Mouse (Mus musculus) kidney, postnatal 0 days (tissue): ENCODE results near the gene Rnf123. TPM values are rescaled to one million over a fixed set of nuclear protein-coding genes. Genes with fewer than 3 reads are reported as not detected.

ENCODE experiments used
- ATAC-seq: fragments of 200-750 bp; cut with Nextera tagmentation; replicated peaks from 2 replicates; pipeline ENCODE4 v1.8.0; 2017; ENCODE audit warnings: low read depth, moderate number of reproducible peaks, moderate TSS enrichment, moderate library complexity; ENCODE audit not compliant: low FRiP score
- DNase-seq: peaks from one replicate; pipeline ENCODE4 v3.0.0-alpha.2; 2016; ENCODE audit warnings: low spot score
- H3K27ac ChIP-seq: fragments of 300-500 bp; sonication (generic); 2 replicates; pipeline ENCODE4 v1.5.1; 2014; ENCODE audit warnings: mild to moderate bottlenecking
- H3K27me3 ChIP-seq: fragments of 300-500 bp; sonication (generic); 2 replicates; pipeline ENCODE4 v1.6.1; 2014; ENCODE audit warnings: low read length, mixed read lengths; ENCODE audit not compliant: insufficient read depth
- H3K36me3 ChIP-seq: fragments of 300-500 bp; sonication (generic); 2 replicates; pipeline ENCODE4 v1.6.1; 2014; ENCODE audit warnings: low read length, mixed read lengths; ENCODE audit not compliant: insufficient read depth
- H3K4me1 ChIP-seq: fragments of 300-500 bp; sonication (generic); replicated peaks from 2 replicates; pipeline ENCODE4 v1.6.1; 2014; ENCODE audit warnings: antibody characterized with exemption, low read length, mixed read lengths; ENCODE audit not compliant: insufficient read depth
- H3K4me2 ChIP-seq: fragments of 300-500 bp; sonication (generic); 2 replicates; pipeline ENCODE4 v1.6.1; 2014; ENCODE audit warnings: mild to moderate bottlenecking, low read length, moderate library complexity, mixed read lengths
- H3K4me3 ChIP-seq: fragments of 300-500 bp; sonication (generic); replicated peaks from 2 replicates; pipeline ENCODE4 v1.5.1; 2014; ENCODE audit warnings: low read depth, low read length
- H3K9ac ChIP-seq: fragments of 300-500 bp; sonication (generic); 2 replicates; pipeline ENCODE4 v1.6.1; 2014; ENCODE audit warnings: low read depth, low read length
- H3K9me3 ChIP-seq: fragments of 300-500 bp; sonication (generic); replicated peaks from 2 replicates; pipeline ENCODE4 v1.6.1; 2016; ENCODE audit warnings: low read length, inconsistent platforms, mixed read lengths
- CTCF ChIP-seq: IDR thresholded peaks from 2 replicates; pipeline ENCODE4 v1.5.1; 2016; ENCODE audit warnings: antibody characterized with exemption, low read depth, mild to moderate bottlenecking, moderate library complexity
- WGBS: fragments of 180-500 bp; shearing (Covaris S2); extraction: QIAGEN DNeasy Blood & Tissue Kit; methylation state at CpG from one replicate; pipeline ENCODE4 v1.1.7; 2014; 5-methylcytosine and 5-hydroxymethylcytosine counted together
- polyA plus RNA-seq: library from polyadenylated mRNA; unstranded; fragments of >200 nt; fragmentation: Nextera tagmentation; extraction: Ambion mirVana; gene quantifications from 2 replicates; pipeline ENCODE4 v1.2.1, GENCODE M21; 2015

Gene Rnf123
- polyA plus RNA-seq, 1 experiment from 2014 or later = 24.6 TPM

DNA sequence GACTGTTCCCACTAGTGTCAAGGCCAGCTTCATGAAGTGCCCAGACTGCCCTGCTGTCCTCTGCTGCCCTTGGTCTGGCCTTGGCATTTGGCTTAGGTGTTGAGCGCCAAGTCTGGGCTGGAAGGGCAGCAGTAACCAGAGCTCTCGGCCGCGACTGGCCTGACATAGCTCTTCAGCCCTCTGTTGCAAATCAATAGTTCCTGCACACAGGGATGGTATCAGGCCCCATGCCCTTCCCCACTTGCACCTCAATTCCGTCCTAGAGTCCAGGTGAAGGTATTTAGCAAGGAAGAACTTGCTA is 25.9 kb downstream of the Rnf123 start:
- no peak overlapping the region for H3K27ac ChIP-seq
- DNase-seq = no peak
- 87% methylated on average over 5 of the region's 5 CpGs for WGBS
- ATAC-seq = no peak
- no peak overlapping the region for H3K9ac ChIP-seq
- H3K27me3 ChIP-seq = no peaks in the 10 kb centered on the region
- H3K4me1 ChIP-seq = peaks cover 3% of the 10 kb centered on the region; the same call in 1 of the 2 replicates
- no peak for TF ChIP-seq CTCF
- H3K9me3 ChIP-seq = no peaks in the 10 kb centered on the region
- H3K4me2 ChIP-seq = no peak overlapping the region
- peaks cover 44% of the 10 kb centered on the region for H3K36me3 ChIP-seq
- H3K4me3 ChIP-seq = no peak overlapping the region

DNA sequence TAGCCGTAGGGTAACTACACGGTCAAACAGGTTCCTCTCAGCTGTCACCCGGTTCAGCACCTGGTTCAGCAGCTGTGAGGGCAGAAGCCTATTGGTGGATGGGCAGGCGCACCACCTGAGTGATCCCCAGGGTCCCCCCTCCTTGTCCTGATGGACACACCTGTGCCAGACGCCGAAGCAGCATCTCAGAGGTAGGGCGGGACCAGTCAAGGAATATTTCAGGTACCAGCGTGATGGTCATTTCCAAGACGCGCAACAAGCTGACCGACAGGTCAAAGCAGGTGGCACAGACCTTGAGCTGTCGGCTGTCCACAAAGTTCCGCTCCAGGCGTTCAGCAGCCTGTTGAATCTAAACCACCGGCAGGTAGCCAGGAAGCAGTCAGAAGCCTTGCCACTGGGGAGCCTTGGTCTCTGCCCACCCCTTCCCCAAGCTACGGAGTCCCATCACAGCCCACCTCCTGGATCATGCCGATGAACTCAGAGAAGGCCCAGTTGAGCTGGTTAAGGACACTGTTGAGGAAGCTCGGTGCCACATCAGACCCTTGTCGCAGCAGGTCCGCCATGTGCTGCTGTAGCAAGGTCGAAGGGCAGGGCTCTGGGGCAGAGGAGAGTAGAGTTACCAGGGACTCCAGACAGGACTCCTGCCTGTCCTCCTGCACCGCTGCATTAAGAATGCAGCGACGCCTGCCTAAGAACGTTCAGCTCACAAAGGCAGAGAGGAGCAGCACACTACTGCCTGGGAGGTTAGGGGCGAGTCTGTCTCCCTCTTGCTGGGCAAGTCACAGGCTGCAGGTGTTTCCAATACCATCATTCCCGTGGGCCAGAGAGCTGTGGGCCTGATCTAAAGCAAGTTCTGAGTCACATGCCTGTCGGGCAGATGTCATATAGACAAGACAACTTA is 26.5 kb downstream of the Rnf123 start:
- Histone ChIP-seq H3K4me2 (no peak overlapping the region), H3K27ac (no peak overlapping the region), H3K27me3 (no peaks in the 10 kb centered on the region), H3K4me3 (no peak overlapping the region), H3K9ac (no peak overlapping the region), H3K36me3 (peaks cover 45% of the 10 kb centered on the region), H3K9me3 (no peaks in the 10 kb centered on the region), H3K4me1 (peaks cover 3% of the 10 kb centered on the region; the same call in 1 of the 2 replicates)
- 75% methylated on average over 28 of the region's 28 CpGs for WGBS
- ATAC-seq (no peak), DNase-seq (no peak)
- no peak for TF ChIP-seq CTCF

DNA sequence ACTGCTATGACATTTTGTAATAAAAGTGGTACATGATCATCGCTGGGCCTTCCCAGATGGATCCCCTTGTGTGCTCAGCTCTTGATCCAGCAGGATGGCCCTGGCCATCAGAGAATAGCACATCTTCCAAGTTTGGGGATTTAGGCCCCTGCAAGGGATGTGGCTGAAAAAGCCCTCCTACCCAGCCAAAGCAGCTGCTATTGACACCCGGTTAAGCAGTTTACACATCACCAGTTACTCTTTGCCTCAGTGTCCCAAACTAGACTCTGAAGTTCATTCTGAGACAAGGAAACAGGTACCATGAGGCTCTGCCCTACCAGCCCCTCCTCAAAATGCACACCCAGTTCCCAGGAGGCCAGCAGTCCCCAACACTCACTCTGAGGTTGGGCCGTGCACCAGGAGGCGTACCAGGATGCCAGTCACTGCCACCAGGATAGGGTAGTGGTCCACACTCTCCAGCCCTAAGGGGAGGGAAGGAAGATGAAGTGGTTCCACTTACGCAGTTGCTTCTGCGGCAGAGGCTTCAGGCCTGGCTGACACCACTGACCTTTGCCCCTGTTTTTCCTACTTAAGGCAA is 27.4 kb downstream of the Rnf123 start:
- DNase-seq (no peak), ATAC-seq (no peak)
- WGBS = 83% methylated on average over 6 of the region's 6 CpGs
- no peak overlapping the region for H3K4me3 ChIP-seq
- no peak for TF ChIP-seq CTCF
- H3K4me2 ChIP-seq = no peak overlapping the region
- H3K4me1 ChIP-seq = peaks cover 3% of the 10 kb centered on the region; the same call in 1 of the 2 replicates
- H3K9me3 ChIP-seq = no peaks in the 10 kb centered on the region
- H3K36me3 ChIP-seq = peaks cover 47% of the 10 kb centered on the region
- no peak overlapping the region for H3K9ac ChIP-seq
- no peak overlapping the region for H3K27ac ChIP-seq
- H3K27me3 ChIP-seq = no peaks in the 10 kb centered on the region

- no peak overlapping the region for H3K4me3 ChIP-seq
- no peak overlapping the region for H3K4me2 ChIP-seq
- ATAC-seq (no peak), DNase-seq (no peak)
- no peak overlapping the region for H3K27ac ChIP-seq
- TF ChIP-seq CTCF = no peak
- no peaks in the 10 kb centered on the region for H3K9me3 ChIP-seq
- no peak overlapping the region for H3K9ac ChIP-seq
- H3K4me1 ChIP-seq = peaks cover 3% of the 10 kb centered on the region; the same call in 1 of the 2 replicates
- WGBS = 94% methylated on average over 1 of the region's 1 CpGs
- H3K27me3 ChIP-seq = no peaks in the 10 kb centered on the region
- H3K36me3 ChIP-seq = peaks cover 47% of the 10 kb centered on the region
Observed at GRCm38 (mm10) chr9:108055061-108055460, 28.1 kb downstream of the Rnf123 start.

DNA sequence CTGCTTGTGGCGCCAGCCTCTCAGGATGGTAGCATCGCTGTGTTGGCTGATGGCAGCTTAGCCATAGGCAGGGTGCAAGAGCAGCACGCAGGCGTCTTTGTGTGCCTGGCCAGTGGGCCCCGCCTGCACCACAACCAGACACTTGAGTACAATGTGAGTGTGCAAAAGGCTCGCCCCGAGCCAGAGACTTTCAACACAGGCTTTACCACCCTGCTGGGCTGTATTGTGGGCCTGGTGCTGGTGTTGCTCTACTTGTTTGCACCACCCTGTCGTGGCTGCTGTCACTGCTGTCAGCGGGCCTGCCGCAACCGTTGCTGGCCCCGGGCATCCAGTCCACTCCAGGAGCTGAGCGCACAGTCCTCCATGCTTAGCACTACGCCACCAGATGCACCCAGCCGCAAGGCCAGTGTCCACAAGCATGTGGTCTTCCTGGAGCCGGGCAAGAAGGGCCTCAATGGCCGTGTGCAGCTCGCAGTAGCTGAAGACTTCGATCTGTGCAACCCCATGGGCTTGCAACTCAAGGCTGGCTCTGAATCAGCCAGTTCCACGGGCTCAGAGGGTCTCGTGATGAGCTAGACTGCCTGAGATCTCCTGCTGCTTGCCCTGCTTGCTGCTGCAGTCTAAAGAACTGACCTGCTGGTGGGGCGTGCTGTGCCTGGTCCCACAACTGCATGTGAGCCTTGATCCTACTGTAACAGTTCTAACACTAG is 28.7 kb downstream of the Rnf123 start:
- H3K4me2 ChIP-seq = no peak overlapping the region
- H3K9ac ChIP-seq = no peak overlapping the region
- H3K36me3 ChIP-seq = peaks cover 46% of the 10 kb centered on the region
- H3K27me3 ChIP-seq = no peaks in the 10 kb centered on the region
- no peak for DNase-seq
- peaks cover 8% of the 10 kb centered on the region; the same call in 1 of the 2 replicates for H3K4me1 ChIP-seq
- H3K4me3 ChIP-seq = no peak overlapping the region
- H3K27ac ChIP-seq = no peak overlapping the region
- no peak for ATAC-seq
- TF ChIP-seq CTCF = no peak
- 90% methylated on average over 22 of the region's 22 CpGs for WGBS
- H3K9me3 ChIP-seq = no peaks in the 10 kb centered on the region

- Histone ChIP-seq H3K9me3 (no peaks in the 10 kb centered on the region), H3K36me3 (peaks cover 39% of the 10 kb centered on the region), H3K27me3 (no peaks in the 10 kb centered on the region), H3K9ac (no peak overlapping the region), H3K27ac (no peak overlapping the region; the same call in 1 of the 2 replicates), H3K4me2 (no peak overlapping the region), H3K4me3 (no peak overlapping the region), H3K4me1 (peaks cover 9% of the 10 kb centered on the region; the same call in 1 of the 2 replicates)
- TF ChIP-seq CTCF = no peak
- WGBS = 90% methylated on average over 15 of the region's 15 CpGs
- DNase-seq (no peak), ATAC-seq (no peak)
Observed at GRCm38 (mm10) chr9:108053665-108054225, 29.4 kb downstream of the Rnf123 start.
